Mouse (Mus musculus) spleen, embryonic (tissue): ENCODE data around the gene Gtf2h4.

Experiments
- CTCF ChIA-PET: fragments of 350-600 bp; sonication (Branson Sonifier 250); formaldehyde crosslinking; loops from one replicate; lab custom pipeline; 2022; lab: Charles Lee

Gene Gtf2h4

GRCm38 (mm10) chr17:35643609-35644236 lies 29.8 kb downstream of the Gtf2h4 start, which contains the start of gene Mucl3:
Mucl3 (minus strand) TSS chr17:35643695.
- CTCF ChIA-PET = no interaction called here

GRCm38 (mm10) chr17:35639352-35639751 lies 34.2 kb downstream of the Gtf2h4 start:
- CTCF ChIA-PET = no interaction called here

- CTCF ChIA-PET = interaction anchor here (0.6 kb wide), 1 partner anchor 27 kb away, joined by 3 read pairs; no protein-coding TSS in a partner anchor
Observed at GRCm38 (mm10) chr17:35638475-35639190, 34.9 kb downstream of the Gtf2h4 start.

- CTCF ChIA-PET = no interaction called here
Observed at GRCm38 (mm10) chr17:35636363-35636762, 37.2 kb downstream of the Gtf2h4 start.

GRCm38 (mm10) chr17:35635699-35636111 lies 37.8 kb downstream of the Gtf2h4 start:
- CTCF ChIA-PET = no interaction called here

- CTCF ChIA-PET = interaction anchor here (0.6 kb wide), 1 partner anchor 385 kb away, joined by 3 read pairs; the partner anchor contains the start of gene H2-T24
Observed at GRCm38 (mm10) chr17:35635202-35635601, 38.3 kb downstream of the Gtf2h4 start.

GRCm38 (mm10) chr17:35633992-35634391 lies 39.5 kb downstream of the Gtf2h4 start:
- CTCF ChIA-PET = interaction anchor here (1.1 kb wide), 1 partner anchor 42 kb away, joined by 4 read pairs; no protein-coding TSS in a partner anchor

GRCm38 (mm10) chr17:35626537-35626936 lies 47.0 kb downstream of the Gtf2h4 start, which contains the start of gene Gm9573:
Gm9573 (minus strand) TSS chr17:35626637.
- CTCF ChIA-PET = no interaction called here
